Mouse (Mus musculus) left cerebral cortex, postnatal 4 days (tissue): ENCODE measurements around the gene Adgrv1. TPM values are rescaled to one million over a fixed set of nuclear protein-coding genes. Genes with fewer than 3 reads are reported as not detected.
"Not testable (repeated sequence)": the region's sequence is repeated elsewhere in the genome, so short reads cannot be mapped to it uniquely, and the experiment has no call there.

Experiments used
- DNase-seq: peaks from one replicate; pipeline ENCODE4 v3.0.0-alpha.2; 2022
- intact Hi-C: fragments of 180-260 bp; cut with DNase I; formaldehyde crosslinking; loops from one replicate; pipeline ENCODE4 v1.15.1; 2025
- total RNA-seq, 2 experiments: library from RNA; stranded (reverse); gene quantifications; 2 replicates each; pipeline ENCODE4 v1.2.3; 2021

The Adgrv1 gene
- total RNA-seq: 1 to 10 TPM; 8.8 to 9.2 TPM

DNA sequence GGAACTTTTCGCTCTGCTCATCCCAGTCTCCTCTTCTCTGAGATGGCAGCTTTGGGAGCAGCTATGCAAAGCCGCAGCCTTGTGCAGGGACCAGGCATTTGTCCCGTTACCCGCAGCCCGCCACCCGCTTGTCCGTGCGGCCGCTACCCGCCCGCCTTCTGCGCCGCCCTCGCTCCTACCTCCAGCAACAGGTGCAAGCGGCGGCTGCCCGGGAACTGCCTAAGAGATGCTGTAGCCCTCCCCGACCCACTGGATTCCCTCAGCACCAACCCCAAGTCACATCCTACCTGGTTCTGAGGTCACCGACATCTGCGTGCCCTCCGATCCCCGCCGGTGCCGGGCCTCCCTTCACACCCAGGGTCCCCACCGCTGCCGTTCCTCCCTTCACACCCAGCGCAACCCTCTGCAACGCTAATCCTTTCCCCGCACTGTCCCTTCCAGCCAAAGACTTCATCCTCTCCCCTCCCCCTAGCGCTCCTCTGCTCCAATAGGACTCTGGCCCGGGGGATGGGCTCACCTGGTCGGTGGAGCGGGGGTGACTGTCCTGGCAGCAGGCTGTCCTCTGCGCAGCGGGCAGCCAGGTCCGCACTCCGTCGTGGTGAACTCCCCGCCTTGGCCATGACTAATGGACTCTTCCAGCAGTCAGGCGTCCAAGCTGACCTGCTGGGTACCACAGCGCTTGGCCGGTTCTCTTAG, at the start of gene Adgrv1:
Gene Adgrv1 (minus strand): TSS at position 435 of the 696 bp plus-strand sequence.
- intact Hi-C loops: no loop called here
- DNase-seq: peak; percentile 94

DNA sequence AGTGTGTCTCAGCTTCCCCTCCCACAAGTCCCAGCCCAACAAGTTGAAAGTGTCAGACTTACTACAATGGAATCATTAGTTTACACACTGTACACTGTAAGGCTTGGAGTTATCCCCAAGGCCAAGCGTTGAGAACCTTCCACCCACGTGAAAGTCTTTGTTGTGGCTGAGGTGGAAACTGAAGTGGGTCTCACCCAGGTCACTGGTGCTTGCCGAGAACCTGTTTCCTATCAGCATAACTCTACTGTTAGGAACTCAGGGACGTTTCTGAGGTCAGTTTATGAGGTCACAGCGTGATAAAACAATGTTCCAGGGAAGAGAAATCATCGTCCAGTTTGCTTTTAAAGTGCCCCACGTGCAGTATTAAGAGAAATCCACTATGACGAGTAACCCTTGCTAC, 42.4 kb upstream of the Adgrv1 start:
- intact Hi-C loops: no loop called here
- DNase-seq: no peak

DNA sequence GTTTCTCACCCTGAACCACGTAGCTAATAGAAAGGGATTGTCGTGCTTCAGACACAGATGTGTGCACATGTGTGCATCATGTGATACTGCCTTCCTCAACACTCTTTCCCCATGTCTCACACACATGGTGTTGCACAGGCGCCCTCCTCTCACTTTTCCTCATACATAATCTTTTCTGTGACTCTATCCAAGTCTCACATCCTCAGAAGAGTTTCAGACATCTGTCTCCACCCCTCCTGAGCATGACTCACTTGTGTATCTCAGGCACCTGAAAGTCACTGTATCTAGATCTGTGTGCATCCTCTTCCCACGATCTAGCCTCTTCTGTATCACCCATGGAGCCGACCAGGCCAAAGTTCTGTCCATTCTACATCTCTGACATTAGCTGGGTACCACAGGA, 34.8 kb upstream of the Adgrv1 start:
- DNase-seq: no peak
- intact Hi-C loops: no loop called here

GRCm38 (mm10) chr13:81664331-81664698, 31.4 kb upstream of the Adgrv1 start:
- intact Hi-C loops: no loop called here
- DNase-seq: no peak

- no peak for DNase-seq
- intact Hi-C loops: no loop called here
These were observed 30.8 kb upstream of the Adgrv1 start for GRCm38 (mm10) chr13:81663566-81664330.

DNA sequence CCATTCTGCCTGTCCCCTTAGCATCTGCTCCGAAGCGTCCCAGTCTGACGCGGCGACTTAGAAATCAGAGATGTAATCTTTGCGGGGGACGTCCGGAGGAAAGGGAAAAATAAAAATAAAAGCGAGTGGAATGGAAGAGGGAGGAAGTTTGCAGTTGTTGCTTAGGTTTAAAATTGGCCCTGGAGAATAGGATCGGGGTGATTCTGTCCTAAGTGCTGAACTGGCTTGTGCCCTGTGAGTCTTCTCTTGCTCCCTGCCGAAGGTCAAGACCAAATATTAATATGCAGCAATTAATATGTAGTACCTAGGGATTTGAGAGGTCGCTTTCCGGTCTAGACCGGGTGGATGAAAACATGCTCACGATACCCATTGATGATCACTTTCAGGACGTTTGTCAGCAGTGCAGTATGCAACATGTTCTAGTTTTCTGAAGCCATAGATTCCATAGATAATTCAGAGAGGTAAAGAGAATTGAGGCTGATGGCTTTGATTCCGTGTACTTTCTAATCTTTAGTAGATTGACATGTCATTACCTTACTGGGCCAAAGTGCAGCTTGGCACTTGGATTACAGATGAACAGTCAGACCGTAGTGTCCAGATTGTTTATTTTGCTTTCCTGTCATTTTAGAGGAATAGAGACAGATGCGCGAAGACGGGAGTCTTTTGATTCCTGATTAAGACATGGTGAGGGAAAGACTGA, 25.2 kb upstream of the Adgrv1 start:
- intact Hi-C loops: no loop called here
- no peak for DNase-seq

GRCm38 (mm10) chr13:81657351-81658052, 24.5 kb upstream of the Adgrv1 start, which contains the start of gene Lysmd3:
Lysmd3 (plus strand) TSS chr13:81657663.
- DNase-seq: peak; percentile 94
- intact Hi-C loops: no loop called here

DNA sequence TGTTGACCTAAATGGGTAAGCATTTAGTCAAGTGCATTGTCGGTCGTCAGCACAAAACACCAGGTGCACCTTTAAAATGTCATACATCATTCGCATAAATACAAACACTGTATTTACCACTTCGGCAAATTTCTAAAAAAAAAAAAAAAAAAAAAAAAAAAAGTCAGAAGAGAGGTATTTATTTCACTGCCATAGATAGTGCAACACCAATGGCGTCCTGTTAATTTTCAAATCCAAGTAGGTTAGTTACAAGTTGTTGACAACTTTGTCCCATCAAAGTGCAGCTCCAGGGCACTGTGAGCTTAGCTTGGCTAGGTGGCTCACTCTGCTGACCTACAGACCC, 24.0 kb upstream of the Adgrv1 start:
- no peak for DNase-seq
- intact Hi-C loops: no loop called here

DNA sequence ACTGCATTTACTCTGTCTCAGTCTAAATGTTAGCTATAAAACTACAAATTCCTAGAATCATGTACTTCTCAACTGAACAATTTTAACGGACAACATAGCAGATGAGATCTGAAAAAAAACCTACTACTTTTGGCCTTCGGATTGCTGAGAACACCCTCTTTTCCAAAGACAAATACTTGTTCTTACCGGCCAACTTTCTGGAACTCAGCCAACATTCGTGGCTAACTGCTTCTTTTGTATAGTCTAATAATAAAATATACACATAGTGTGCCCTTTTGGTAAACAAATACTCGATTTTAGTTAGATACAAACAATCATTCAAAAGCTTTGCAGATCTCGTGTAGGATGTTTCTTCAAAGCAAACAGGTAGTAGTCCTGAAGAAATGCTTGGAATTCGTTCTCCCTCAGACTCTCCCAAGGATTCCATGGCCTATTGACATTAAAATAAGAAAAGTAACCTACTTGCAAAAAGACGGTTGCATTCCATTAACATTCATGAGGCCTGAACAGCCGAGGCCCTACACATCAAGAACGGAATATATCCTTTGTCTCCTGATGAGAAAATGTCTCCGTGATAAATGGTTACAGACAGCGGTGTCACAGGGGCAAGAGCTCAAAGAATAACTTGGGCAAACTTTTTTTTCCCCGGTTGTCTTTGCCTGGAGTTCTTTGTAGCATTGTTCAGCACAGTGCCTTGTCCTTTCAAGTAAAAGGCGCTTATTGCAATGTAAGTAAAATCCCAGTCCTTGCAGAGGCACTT, 23.3 kb upstream of the Adgrv1 start:
- DNase-seq: no peak
- intact Hi-C loops: no loop called here

GRCm38 (mm10) chr13:81650382-81650781, 17.4 kb upstream of the Adgrv1 start:
- intact Hi-C loops, DNase-seq: not testable (repeated sequence)

DNA sequence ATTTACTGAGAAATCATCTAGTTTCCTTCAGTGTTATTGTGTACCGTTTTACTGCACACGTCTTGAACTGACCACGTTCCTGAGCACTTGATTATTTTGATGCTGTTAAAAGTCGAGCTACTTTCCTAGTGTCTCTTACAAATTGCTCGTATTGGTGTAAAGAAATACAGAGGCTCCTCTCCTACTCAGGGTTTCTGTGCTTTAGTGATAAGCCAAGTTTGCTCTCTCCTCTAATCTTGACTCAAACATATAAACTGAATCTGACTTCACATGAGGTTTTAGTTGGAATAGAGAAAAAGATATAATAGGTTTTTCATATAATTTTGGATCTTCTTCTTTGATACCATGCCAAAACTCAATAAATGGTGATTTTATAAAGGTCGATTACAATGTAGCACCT, 13.4 kb upstream of the Adgrv1 start:
- intact Hi-C loops: loop anchor here (10.0 kb wide), 1 partner anchor 782 kb away; no protein-coding TSS in a partner anchor

DNA sequence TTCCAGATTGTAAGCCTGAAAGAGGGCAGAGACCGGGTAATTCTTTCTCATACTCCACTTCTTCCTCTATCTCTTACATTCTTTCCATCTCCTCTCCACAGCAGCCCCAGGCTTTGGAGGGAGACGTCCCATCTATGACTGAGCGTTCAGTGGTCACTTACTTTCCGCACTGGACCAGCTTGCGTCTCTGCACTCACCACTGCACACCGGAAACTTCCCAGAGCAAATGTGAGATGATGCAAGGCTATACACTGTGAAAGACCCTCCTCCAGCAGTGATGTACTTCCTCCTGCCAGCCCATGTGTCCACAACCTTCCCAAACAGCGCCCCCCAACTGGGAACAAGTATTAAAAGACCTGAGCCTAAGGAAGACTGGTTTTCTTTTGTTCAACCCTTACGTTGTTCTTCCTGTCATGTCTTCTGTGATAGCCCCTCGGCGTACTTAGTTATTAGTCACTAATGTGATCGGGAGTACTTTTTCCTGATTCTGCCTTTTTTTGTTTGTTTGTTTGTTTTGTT, 11.2 kb upstream of the Adgrv1 start:
- intact Hi-C loops: loop anchor here (10.0 kb wide), 1 partner anchor 779 kb away; no protein-coding TSS in a partner anchor
- DNase-seq: no peak

More for the DNA sequence above, 13.4 kb upstream of the Adgrv1 start:
- no peak for DNase-seq

GRCm38 (mm10) chr13:81642491-81643149, 9.7 kb upstream of the Adgrv1 start:
- intact Hi-C loops: loop anchor here (10.0 kb wide), 1 partner anchor 778 kb away; no protein-coding TSS in a partner anchor
- no peak for DNase-seq

DNA sequence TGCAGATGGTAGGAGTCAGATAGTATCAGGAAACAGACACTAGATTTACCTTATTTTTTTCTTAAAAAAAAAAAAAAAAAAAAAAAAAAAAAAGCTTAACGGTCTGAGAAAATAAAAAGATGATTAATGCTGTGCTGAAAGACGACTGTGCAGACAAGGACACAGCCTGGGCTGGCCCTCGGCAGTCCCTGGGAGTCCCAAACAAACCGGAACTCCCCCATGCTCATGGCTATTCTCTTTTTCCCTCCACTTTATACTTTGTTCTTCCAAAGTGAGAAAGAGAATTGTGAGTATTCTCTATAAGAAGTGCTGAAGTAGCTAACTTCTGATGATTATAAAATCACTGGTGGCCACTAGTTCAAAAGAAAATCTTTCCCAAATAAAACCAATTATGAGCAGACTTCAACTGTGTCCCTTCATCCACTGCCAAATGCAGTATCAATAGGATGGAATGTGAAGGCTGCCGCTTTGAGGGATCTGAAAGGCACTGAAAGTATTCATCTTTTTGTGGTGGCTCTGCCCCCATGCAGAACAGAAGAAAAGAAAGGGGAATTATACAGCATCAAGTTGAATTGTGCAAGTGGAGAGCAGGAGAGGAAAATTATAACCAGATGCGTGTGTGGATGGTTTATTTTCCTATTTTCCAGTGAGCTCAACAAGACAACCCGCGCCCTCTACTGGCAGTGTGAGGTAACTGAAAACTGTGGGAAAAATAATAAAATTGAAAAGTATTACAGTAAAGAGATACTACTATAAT, 8.5 kb upstream of the Adgrv1 start:
- intact Hi-C loops: loop anchor here (2.0 to 10.0 kb wide), 2 partner anchors 201 to 777 kb away; no protein-coding TSS in a partner anchor
- peak; percentile 39 for DNase-seq

DNA sequence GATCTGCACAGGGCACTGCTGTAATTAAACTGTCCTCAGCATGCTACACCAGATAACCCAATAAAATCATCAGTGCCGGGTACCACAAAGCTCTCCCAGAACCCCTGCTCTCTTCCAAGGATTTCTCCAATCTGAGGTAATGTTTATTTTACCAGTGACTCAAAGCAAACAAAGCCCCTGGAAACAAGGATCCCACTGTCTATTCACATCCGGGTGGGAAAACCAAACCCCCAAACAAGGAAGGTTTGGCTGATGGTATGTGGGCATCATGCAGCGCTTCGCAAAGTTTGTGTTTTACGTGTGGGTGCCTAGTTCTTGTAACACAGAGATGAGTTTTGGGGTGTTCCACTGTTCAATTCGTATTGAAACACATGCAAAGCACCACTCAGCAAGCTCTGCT, 7.9 kb upstream of the Adgrv1 start:
- intact Hi-C loops: loop anchor here (2.0 to 10.0 kb wide), 2 partner anchors 200 to 776 kb away; no protein-coding TSS in a partner anchor
- DNase-seq: no peak

- intact Hi-C loops: loop anchor here (2.0 to 10.0 kb wide), 2 partner anchors 199 to 775 kb away; no protein-coding TSS in a partner anchor
- DNase-seq: no peak
These were observed 6.7 kb upstream of the Adgrv1 start for GRCm38 (mm10) chr13:81639624-81640023.

DNA sequence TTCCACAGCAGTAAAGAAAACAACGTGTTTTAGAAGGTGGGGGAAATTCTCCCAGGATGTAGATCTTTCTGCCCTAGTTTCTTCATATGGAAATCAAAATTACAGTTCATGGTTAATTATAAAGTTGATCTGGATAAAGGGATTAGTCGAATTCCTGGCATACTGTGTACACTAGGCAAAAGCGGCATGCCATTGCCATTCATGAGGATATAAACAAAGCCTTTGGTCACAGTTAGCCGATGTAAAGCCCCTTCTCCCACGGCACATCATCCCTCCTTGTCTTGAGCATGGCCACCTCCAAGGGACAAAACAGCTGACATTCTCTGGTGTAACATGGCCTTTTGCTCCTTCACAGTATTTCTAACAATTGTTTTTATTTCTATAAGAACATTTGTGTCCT, 2.4 kb downstream of the Adgrv1 start:
- DNase-seq: no peak
- intact Hi-C loops: no loop called here

GRCm38 (mm10) chr13:81629395-81629794, 3.6 kb downstream of the Adgrv1 start:
- intact Hi-C loops: no loop called here

More at GRCm38 (mm10) chr13:81629395-81629794, 3.6 kb downstream of the Adgrv1 start:
- DNase-seq: peak; percentile 16
